Mouse (Mus musculus) T-helper 2 cell (primary cell): ENCODE measurements at regions not wholly inside any gene's neighbourhood (a gene's known extent, or its start where the extent isn't known, plus 50 kb on each side); places are given as distances from the start of the nearest gene placed in this dataset.

Experiments used
- in situ Hi-C: fragments of 300-600 bp; cut with MboI, MseI; formaldehyde crosslinking; loops from one replicate; pipeline ENCODE4 v1.15.1; 2025; ENCODE audit warnings: high pct_unique_total_duplicates

GRCm38 (mm10) chr3:36275502-36275901 lies 53.4 kb upstream of the Qrfpr start:
- in situ Hi-C loops, result loop anchor here (25.0 kb wide), 1 partner anchor 913 kb away; no protein-coding TSS in a partner anchor
